Mouse (Mus musculus) C2C12 (cell line): ENCODE data around the gene Pigf.

ENCODE experiments used
- CEBPB ChIP-seq: IDR thresholded peaks from one replicate; pipeline ENCODE4 v1.6.1; 2011; ENCODE audit warnings: low read depth, mild to moderate bottlenecking, control low read depth, moderate library complexity
- CTCF ChIP-seq: IDR thresholded peaks from one replicate; pipeline ENCODE4 v1.5.1; 2011; ENCODE audit not compliant: control insufficient read depth, insufficient read depth, insufficient read length
- FOSL1 ChIP-seq: IDR thresholded peaks from one replicate; pipeline ENCODE4 v1.8.0; 2011; ENCODE audit warnings: mild to moderate bottlenecking, low read length; ENCODE audit not compliant: poor library complexity, insufficient read depth, severe bottlenecking
- MAX ChIP-seq: IDR thresholded peaks from one replicate; pipeline ENCODE4 v1.6.1; 2011; ENCODE audit warnings: mild to moderate bottlenecking, control low read depth
- MYOD1 ChIP-seq: IDR thresholded peaks from one replicate; pipeline ENCODE4 v1.6.1; 2011; ENCODE audit warnings: low read depth; ENCODE audit not compliant: control insufficient read depth, insufficient read length
- MYOG ChIP-seq: IDR thresholded peaks from one replicate; pipeline ENCODE4 v1.6.1; 2011; ENCODE audit not compliant: control insufficient read depth, insufficient read length; ENCODE audit errors: extremely low read depth
- USF1 ChIP-seq: IDR thresholded peaks from one replicate; pipeline ENCODE4 v1.6.1; 2011; ENCODE audit warnings: low read depth, mild to moderate bottlenecking, control low read depth, moderate library complexity

DNA sequence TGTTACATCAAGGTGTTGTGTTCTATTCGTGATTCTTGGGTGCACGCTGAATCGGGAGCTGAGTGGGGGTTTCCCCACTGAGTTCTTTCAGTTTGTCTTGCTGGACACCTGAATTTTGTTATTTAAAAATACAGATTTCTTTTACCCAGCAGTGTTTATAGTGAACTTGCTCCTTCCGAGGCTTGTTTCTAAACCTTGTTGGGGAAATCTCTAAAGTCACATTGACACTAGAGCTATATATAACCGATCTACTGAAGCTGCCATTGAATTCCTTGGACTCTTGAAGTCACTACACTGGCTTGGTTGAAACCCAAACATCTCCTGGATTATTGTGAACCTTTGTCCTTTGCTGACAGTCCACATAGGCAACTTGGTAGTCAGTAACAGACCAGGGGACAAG, 68.0 kb downstream of the Pigf start:
- TF ChIP-seq CTCF (no peak), MAX (no peak), CEBPB (no peak), MYOD1 (no peak), MYOG (no peak), USF1 (no peak), FOSL1 (no peak)
